Mouse (Mus musculus) erythroblast, embryonic 14.5 days (primary cell): Measurements from ENCODE around the gene Hmcn2.

Source experiments
- GATA1 ChIP-seq: IDR thresholded peaks from 2 replicates; pipeline ENCODE4 v1.6.1; 2012; ENCODE audit warnings: low read length, inconsistent platforms, mixed read lengths
- TAL1 ChIP-seq: IDR thresholded peaks from 3 replicates; pipeline ENCODE4 v1.6.1; 2012; ENCODE audit warnings: low read length, inconsistent platforms, mixed read lengths

DNA sequence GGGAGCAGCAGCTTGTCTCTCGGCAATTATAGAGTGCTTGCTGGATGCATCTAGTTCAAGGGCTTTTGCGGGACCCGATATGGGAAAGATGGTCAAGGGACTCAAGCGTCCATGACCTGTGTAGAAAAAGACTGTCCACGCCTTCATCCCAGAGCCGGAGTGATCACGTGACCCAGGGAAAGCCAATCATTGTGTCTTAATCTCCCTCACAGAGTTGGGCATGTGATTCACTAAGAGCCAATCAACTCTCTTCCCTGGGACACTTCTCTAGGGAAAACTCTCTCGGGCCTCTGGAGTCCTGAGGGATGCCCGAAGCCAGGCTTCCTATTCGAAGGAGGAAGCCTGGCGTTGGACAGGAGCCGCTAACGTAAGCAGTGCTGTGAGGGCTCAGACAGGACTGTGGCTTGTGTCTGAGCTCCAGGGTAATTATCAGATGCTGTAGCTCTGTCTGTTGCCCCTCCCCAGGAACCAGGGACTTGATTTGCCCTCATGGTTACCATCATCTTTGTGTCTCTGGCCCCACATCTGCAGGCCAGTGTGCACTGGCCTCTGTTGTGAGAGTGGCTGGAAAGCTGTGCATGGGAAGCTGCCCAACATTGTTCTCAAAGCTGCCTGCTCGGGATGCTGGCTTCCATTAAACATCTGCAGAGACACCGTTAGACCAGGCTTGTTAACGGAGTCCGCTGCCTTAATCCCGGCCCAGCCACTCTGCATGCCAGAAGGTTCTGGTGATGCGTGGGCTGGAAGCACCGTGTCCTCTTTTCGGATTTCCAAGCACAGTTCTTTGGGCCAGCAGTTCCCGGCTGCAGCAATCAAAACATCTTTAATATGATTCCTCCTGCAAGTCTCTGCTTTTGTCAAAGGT is 9.2 kb upstream of the Hmcn2 start:
- TF ChIP-seq TAL1 = no peak
- no peak for TF ChIP-seq GATA1
